In the genomic region with DNA sequence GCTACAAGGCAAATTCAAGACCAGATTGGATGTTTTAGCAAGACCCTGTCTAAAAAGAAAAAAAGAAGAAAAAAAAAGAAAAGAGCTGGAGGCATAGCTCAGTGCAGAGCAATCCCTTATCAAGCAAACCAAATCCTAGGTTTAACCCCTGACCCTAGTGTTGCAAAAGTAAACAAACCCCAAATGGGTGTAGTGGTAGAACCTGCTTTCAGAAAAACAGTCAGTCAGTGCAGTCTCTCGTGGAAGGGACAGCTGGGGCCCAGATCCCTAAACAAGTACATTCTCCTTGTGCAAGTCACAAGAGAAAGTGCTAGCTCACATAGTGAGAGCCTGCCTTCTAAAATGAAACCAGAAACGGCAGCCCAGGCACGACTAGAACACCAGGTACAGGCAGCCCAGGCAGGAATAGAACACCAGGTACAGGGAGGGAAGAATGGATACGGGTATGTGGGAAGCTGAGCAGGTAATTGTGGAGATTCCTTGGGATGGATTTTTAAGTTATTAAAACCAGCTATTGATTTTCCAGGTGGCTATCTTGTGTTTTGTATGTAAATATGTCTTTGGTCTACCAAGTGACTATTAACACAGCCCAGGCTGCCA, we compare ENCODE assay signal across 13 mouse cellular contexts. TPM values are rescaled to one million over a fixed set of nuclear protein-coding genes. Genes with fewer than 3 reads are reported as not detected.
DNase-seq lines count a peak whose midpoint lies in the region; ATAC-seq and TF ChIP-seq lines count a peak whose summit lies in the region.
"Had no signal": no experiment of that assay in that cellular context is flagged by ENCODE, and none has a peak within 500 bp of the region (broad histone marks: within the 10 kb centered on the region; RNA-seq: fewer than 3 reads in every experiment).

No protein-coding gene starts in this region.

- intact Hi-C loops in left cerebral cortex, postnatal 14 days (cut with DNase I): no loop called here

- H3K9ac ChIP-seq in embryonic facial prominence, embryonic 11.5 days (replicated peaks; ENCODE audit: low read length): no peak overlapping the region
- H3K9ac ChIP-seq in intestine, embryonic 16.5 days (ENCODE audit: low read depth, low read length): no peak overlapping the region
- no peak overlapping the region for H3K9ac ChIP-seq in forebrain, postnatal 0 days
- H3K9ac ChIP-seq: forebrain, embryonic 12.5 days; midbrain, embryonic 15.5 days had no signal

- H3K36me3 ChIP-seq in embryonic facial prominence, embryonic 11.5 days (replicated peaks; ENCODE audit: control insufficient read depth, insufficient read depth, low read depth, low read length): no peaks in the 10 kb centered on the region
- no peaks in the 10 kb centered on the region for H3K36me3 ChIP-seq in embryonic facial prominence, embryonic 10.5 days (replicated peaks)
- H3K36me3 ChIP-seq in intestine, embryonic 16.5 days (ENCODE audit: control insufficient read depth, insufficient read depth, low read length): no peaks in the 10 kb centered on the region
- no peaks in the 10 kb centered on the region for H3K36me3 ChIP-seq in forebrain, postnatal 0 days (ENCODE audit: insufficient read depth)
- H3K36me3 ChIP-seq: forebrain, embryonic 12.5 days; limb, embryonic 10.5 days; midbrain, embryonic 15.5 days had no signal

- no peaks in the 10 kb centered on the region for H3K4me1 ChIP-seq in embryonic facial prominence, embryonic 11.5 days (ENCODE audit: control insufficient read depth, insufficient read depth, low read length)
- no peaks in the 10 kb centered on the region for H3K4me1 ChIP-seq in embryonic facial prominence, embryonic 10.5 days
- H3K4me1 ChIP-seq in intestine, embryonic 16.5 days (ENCODE audit: control insufficient read depth, insufficient read depth, low read length): no peaks in the 10 kb centered on the region
- no peaks in the 10 kb centered on the region for H3K4me1 ChIP-seq in forebrain, postnatal 0 days (ENCODE audit: insufficient read depth)
- H3K4me1 ChIP-seq: forebrain, embryonic 12.5 days; limb, embryonic 10.5 days; midbrain, embryonic 15.5 days had no signal

- 45% methylated on average over 4 of the region's 4 CpGs for WGBS in embryonic facial prominence, embryonic 11.5 days
- WGBS in embryonic facial prominence, embryonic 10.5 days: 42% methylated on average over 4 of the region's 4 CpGs
- WGBS in intestine, embryonic 16.5 days: 25% methylated on average over 4 of the region's 4 CpGs
- WGBS in forebrain, postnatal 0 days: 75% methylated on average over 4 of the region's 4 CpGs

- H3K27ac ChIP-seq in embryonic facial prominence, embryonic 11.5 days (replicated peaks; ENCODE audit: low read depth, low read length): no peak overlapping the region
- H3K27ac ChIP-seq in embryonic facial prominence, embryonic 10.5 days (replicated peaks): no peak overlapping the region
- H3K27ac ChIP-seq in intestine, embryonic 16.5 days (ENCODE audit: low read length): no peak overlapping the region
- H3K27ac ChIP-seq in forebrain, postnatal 0 days (ENCODE audit: low read depth, low read length): no peak overlapping the region
- H3K27ac ChIP-seq: forebrain, embryonic 12.5 days; limb, embryonic 10.5 days; midbrain, embryonic 15.5 days had no signal

- no peaks in the 10 kb centered on the region for H3K27me3 ChIP-seq in embryonic facial prominence, embryonic 11.5 days (ENCODE audit: control insufficient read depth, insufficient read depth, low read length)
- H3K27me3 ChIP-seq in embryonic facial prominence, embryonic 10.5 days (replicated peaks; ENCODE audit: low read depth, poor library complexity, severe bottlenecking): no peaks in the 10 kb centered on the region
- H3K27me3 ChIP-seq in intestine, embryonic 16.5 days (replicated peaks; ENCODE audit: control insufficient read depth, insufficient read depth, low read length): no peaks in the 10 kb centered on the region
- H3K27me3 ChIP-seq in forebrain, postnatal 0 days (ENCODE audit: insufficient read depth, low read length): no peaks in the 10 kb centered on the region
- H3K27me3 ChIP-seq: forebrain, embryonic 12.5 days; midbrain, embryonic 15.5 days had no signal

- no peaks in the 10 kb centered on the region for H3K9me3 ChIP-seq in embryonic facial prominence, embryonic 11.5 days (replicated peaks; ENCODE audit: control insufficient read depth, low read length)
- H3K9me3 ChIP-seq in embryonic facial prominence, embryonic 10.5 days: no peaks in the 10 kb centered on the region
- H3K9me3 ChIP-seq in intestine, embryonic 16.5 days (ENCODE audit: control insufficient read depth, low read length): no peaks in the 10 kb centered on the region
- no peaks in the 10 kb centered on the region for H3K9me3 ChIP-seq in forebrain, postnatal 0 days (ENCODE audit: low read length)
- H3K9me3 ChIP-seq: forebrain, embryonic 12.5 days; limb, embryonic 10.5 days; midbrain, embryonic 15.5 days had no signal

- ATAC-seq in embryonic facial prominence, embryonic 11.5 days (replicated peaks; ENCODE audit: insufficient number of reproducible peaks, low FRiP score, low TSS enrichment, low read depth): no peak
- no peak; the same call in 1 of the 2 replicates for ATAC-seq in intestine, embryonic 16.5 days
- no peak for ATAC-seq in forebrain, postnatal 0 days
- ATAC-seq: midbrain, embryonic 15.5 days had no signal

- H3K4me2 ChIP-seq in embryonic facial prominence, embryonic 11.5 days (ENCODE audit: low read depth, low read length): no peak overlapping the region
- H3K4me2 ChIP-seq in intestine, embryonic 16.5 days (ENCODE audit: low read depth, low read length): peak overlapping the region; percentile 33
- no peak overlapping the region for H3K4me2 ChIP-seq in forebrain, postnatal 0 days (ENCODE audit: low read depth)
- H3K4me2 ChIP-seq: forebrain, embryonic 12.5 days; midbrain, embryonic 15.5 days had no signal

- TF ChIP-seq CTCF in forebrain, postnatal 0 days (IDR thresholded peaks at IDR 0.05; ENCODE audit: low read depth): no peak

- peak; percentile 8 for DNase-seq in embryonic facial prominence, embryonic 11.5 days (ENCODE audit: low spot score)
- DNase-seq in embryonic facial prominence, embryonic 10.5 days (ENCODE audit: low spot score): no peak
- DNase-seq in lung, postnatal 25 days (ENCODE audit: low spot score): peak; percentile 12
- DNase-seq in lung, postnatal 4 days: no peak
- DNase-seq in testis, postnatal 14 days (ENCODE audit: low spot score): peak; percentile 35
- no peak for DNase-seq in forebrain, postnatal 0 days
- DNase-seq in left cerebral cortex, postnatal 14 days (ENCODE audit: low spot score in 2 of 2): no peak

- no peak overlapping the region for H3K4me3 ChIP-seq in embryonic facial prominence, embryonic 11.5 days (ENCODE audit: low read depth, low read length)
- H3K4me3 ChIP-seq in embryonic facial prominence, embryonic 10.5 days: no peak overlapping the region
- no peak overlapping the region for H3K4me3 ChIP-seq in intestine, embryonic 16.5 days (ENCODE audit: low read length)
- H3K4me3 ChIP-seq in forebrain, postnatal 0 days (ENCODE audit: low read depth, low read length): no peak overlapping the region
- H3K4me3 ChIP-seq: forebrain, embryonic 12.5 days; limb, embryonic 10.5 days; midbrain, embryonic 15.5 days had no signal

RNA-seq across cellular contexts. Expression of gene Avpr1b, which starts 13.6 kb away (rescaled TPM):
- polyA plus RNA-seq in embryonic facial prominence, embryonic 11.5 days (2014; fragmentation: Nextera tagmentation; extraction: Ambion mirVana): not detected in 2 replicates
- 0.08 TPM in 1 of 2 replicates, not detected in the other for polyA plus RNA-seq in embryonic facial prominence, embryonic 10.5 days (2016; fragmentation: Nextera tagmentation; extraction: Ambion mirVana)
- 0.04 and 0.06 TPM in 2 replicates for polyA plus RNA-seq in intestine, embryonic 16.5 days (2015; fragmentation: Nextera tagmentation; extraction: Ambion mirVana)
- not detected in 2 replicates for total RNA-seq in forebrain, postnatal 0 days (2014; rRNA removed)
- not detected in 2 replicates for polyA plus RNA-seq in forebrain, postnatal 0 days (2015; fragmentation: Nextera tagmentation; extraction: Ambion mirVana)
- not detected for total RNA-seq in left cerebral cortex, postnatal 14 days (2021)
- total RNA-seq: heart, postnatal 10 days had no signal
- polyA plus RNA-seq: forebrain, embryonic 12.5 days; limb, embryonic 10.5 days; midbrain, embryonic 15.5 days; testis, adult 2 months had no signal

RNA-seq across cellular contexts. Expression of gene Ctse, which starts 25.4 kb away (rescaled TPM):
- 0.36 TPM in 1 of 2 replicates, not detected in the other for polyA plus RNA-seq in embryonic facial prominence, embryonic 11.5 days (2014; fragmentation: Nextera tagmentation; extraction: Ambion mirVana)
- 0.06 TPM in 1 of 2 replicates, not detected in the other for polyA plus RNA-seq in embryonic facial prominence, embryonic 10.5 days (2016; fragmentation: Nextera tagmentation; extraction: Ambion mirVana)
- 1.1 and 1.7 TPM in 2 replicates for polyA plus RNA-seq in intestine, embryonic 16.5 days (2015; fragmentation: Nextera tagmentation; extraction: Ambion mirVana)
- total RNA-seq in forebrain, postnatal 0 days (2014; rRNA removed): 0.23 and 0.57 TPM in 2 replicates
- 0.08 TPM in 1 of 2 replicates, not detected in the other for polyA plus RNA-seq in forebrain, postnatal 0 days (2015; fragmentation: Nextera tagmentation; extraction: Ambion mirVana)
- total RNA-seq in left cerebral cortex, postnatal 14 days (2021): under 1 TPM; 0.15 to 0.21 TPM
- polyA plus RNA-seq: forebrain, embryonic 12.5 days; limb, embryonic 10.5 days had no signal

Comparison
In these comparisons a context has a peak if more than half of its experiments do, and no peak if none do; other contexts are left out.
1. DNase-seq: peak in embryonic facial prominence, embryonic 11.5 days (single experiment), lung, postnatal 25 days (single experiment) and testis, postnatal 14 days (single experiment); none in embryonic facial prominence, embryonic 10.5 days (single experiment), lung, postnatal 4 days (0 of 2), forebrain, postnatal 0 days (single experiment) and left cerebral cortex, postnatal 14 days (0 of 2).